Mouse (Mus musculus) layer of hippocampus, postnatal 25 days (tissue): ENCODE results near the gene 4930558K02Rik. TPM values are rescaled to one million over a fixed set of nuclear protein-coding genes. Genes with fewer than 3 reads are reported as not detected.
A peak's percentile ranks its signal among the peaks of the same experiment; 100 is the strongest.

ENCODE experiments used
- DNase-seq, 2 experiments: peaks; one replicate each; pipeline ENCODE4 v3.0.0; 2022; ENCODE audit warnings: mixed read lengths in 2 of 2, low spot score in 1 of 2; ENCODE audit errors: extremely low spot score in 1 of 2
- total RNA-seq, 2 experiments: library from RNA; stranded (reverse); gene quantifications; 2 replicates each; pipeline ENCODE4 v1.2.3; 2021

4930558K02Rik gene
- total RNA-seq, 2 experiments from 2014 or later = not detected

DNA sequence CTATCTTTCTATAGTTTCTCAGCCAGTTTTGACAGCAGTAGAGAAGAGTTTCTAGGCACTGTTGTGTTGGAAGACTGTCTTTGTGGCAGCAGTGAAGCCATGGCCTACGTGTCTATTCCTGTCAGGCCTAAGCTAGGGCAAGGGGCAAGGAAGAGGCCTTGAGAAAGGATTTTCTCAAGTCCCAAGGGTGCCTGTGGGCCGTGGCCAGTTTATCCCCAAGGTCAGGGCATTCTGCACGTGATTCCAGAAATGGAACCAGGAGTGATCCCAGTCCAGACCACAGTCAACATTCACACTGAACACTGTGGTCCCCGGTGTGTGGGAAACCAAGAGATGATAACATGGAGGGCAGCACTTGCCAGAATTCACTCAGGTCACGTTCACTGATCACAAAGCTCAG is 23.6 kb downstream of the 4930558K02Rik start:
- DNase-seq = no peak

GRCm38 (mm10) chr1:161952599-161952998 is 26.8 kb downstream of the 4930558K02Rik start:
- DNase-seq = no peak

DNA sequence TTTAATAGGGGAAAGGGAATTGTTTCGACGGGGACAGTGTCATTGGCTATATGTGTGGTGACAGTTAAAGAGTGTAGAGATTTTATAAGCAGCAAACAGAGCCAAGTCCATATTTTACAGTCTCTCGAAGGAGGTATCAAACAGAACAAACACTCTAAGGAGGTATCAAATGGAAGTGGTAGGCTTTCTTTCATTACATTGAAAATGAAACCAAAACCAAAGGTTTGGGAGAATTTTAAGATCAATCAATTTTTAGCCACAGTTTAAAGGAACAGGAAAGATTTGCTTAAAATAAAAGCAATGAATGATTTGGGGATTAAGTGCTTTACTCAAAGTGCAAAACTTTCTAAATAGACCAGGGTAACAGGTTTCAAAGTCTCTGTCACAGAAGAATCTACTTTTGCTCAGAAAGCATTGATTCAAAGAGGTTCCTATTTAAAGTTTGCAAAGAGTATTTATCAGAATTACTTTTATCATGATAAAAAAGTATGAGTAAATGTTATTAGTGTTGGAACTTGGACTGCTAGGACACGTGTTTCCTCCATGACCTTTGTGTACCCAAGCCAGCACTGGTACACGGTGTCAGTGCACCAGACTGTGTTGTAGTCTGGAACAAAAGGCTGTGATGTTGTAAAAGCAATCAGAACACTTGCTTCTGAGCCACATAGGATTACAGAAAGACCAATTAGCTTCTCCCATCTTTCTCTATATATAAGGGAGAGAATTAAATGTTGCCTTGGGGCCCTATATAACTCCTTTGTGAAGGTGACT is 28.2 kb downstream of the 4930558K02Rik start:
- no peak for DNase-seq

DNA sequence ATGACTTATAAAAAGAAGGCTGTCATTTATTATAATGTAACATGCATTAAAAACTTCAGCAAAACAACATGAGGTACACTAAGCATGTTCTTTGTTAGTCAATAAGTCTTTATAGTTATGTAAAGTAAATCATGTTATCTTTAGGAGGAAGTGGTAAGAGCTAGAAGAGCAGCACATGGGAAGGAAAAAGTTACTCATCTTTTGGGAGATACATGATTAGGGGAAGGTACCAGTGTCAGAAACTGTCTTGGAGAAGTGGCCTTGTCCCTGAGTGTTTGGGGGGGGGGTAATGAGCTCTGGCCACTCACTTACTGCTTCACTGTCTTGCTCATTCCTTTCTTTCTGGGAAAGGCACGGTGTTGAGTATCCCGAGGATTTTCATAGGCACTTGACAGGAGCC is 37.4 kb downstream of the 4930558K02Rik start:
- DNase-seq = no peak

- no peak for DNase-seq
Measured at GRCm38 (mm10) chr1:161932286-161932685, 47.1 kb downstream of the 4930558K02Rik start.

- DNase-seq = peak in 1 of 2 experiments; percentile 6
Measured at GRCm38 (mm10) chr1:161931817-161932216, 47.6 kb downstream of the 4930558K02Rik start.

- no peak for DNase-seq
Measured at GRCm38 (mm10) chr1:161931313-161931712, 48.1 kb downstream of the 4930558K02Rik start.

GRCm38 (mm10) chr1:161927976-161928375 is 51.5 kb downstream of the 4930558K02Rik start:
- DNase-seq = no peak

DNA sequence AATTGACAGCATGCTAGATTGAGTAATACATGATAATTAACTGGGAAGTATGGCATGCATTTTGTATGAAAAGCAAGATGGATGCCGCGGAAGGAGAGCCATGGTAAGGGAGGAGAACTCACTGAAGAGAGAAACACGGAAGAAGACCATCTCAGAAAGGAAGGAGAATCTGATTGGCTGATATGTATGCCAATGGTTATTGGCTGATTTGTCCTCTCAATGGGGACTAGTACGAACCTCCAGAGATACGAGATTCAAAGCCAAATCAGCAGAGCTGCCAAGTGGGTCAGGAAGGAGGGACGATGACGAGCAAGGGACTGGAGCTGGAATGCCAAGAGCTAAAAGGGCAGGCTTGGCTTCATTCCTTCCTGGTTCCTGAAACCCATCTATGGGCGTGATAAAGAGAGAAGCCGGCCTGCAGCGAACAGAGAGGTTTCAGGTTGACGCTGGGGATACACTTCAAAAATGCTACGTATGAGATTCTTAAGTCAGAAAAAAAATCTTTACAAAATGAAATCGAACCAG is 54.1 kb downstream of the 4930558K02Rik start:
- no peak for DNase-seq

DNA sequence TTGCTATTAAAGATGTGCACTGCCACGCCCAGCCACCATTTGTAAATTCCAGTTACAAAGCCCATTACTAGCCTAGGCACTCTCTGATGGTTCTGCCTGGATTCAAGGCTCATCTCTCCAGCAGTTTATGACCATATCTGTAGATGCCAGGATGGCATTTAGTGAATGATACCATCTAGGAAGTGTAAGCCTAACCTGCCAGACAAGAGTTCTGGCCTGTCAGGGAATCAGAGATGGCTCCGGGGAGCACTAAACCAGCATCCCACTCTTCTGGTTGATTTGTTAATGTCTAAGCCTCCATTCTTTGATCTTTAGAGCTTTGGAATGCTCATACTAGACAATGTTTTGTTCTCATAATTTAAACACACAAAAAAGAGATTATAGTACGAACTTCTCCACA is 55.1 kb downstream of the 4930558K02Rik start:
- DNase-seq = no peak

- no peak for DNase-seq
Measured at GRCm38 (mm10) chr1:161921928-161922327, 57.5 kb downstream of the 4930558K02Rik start.

DNA sequence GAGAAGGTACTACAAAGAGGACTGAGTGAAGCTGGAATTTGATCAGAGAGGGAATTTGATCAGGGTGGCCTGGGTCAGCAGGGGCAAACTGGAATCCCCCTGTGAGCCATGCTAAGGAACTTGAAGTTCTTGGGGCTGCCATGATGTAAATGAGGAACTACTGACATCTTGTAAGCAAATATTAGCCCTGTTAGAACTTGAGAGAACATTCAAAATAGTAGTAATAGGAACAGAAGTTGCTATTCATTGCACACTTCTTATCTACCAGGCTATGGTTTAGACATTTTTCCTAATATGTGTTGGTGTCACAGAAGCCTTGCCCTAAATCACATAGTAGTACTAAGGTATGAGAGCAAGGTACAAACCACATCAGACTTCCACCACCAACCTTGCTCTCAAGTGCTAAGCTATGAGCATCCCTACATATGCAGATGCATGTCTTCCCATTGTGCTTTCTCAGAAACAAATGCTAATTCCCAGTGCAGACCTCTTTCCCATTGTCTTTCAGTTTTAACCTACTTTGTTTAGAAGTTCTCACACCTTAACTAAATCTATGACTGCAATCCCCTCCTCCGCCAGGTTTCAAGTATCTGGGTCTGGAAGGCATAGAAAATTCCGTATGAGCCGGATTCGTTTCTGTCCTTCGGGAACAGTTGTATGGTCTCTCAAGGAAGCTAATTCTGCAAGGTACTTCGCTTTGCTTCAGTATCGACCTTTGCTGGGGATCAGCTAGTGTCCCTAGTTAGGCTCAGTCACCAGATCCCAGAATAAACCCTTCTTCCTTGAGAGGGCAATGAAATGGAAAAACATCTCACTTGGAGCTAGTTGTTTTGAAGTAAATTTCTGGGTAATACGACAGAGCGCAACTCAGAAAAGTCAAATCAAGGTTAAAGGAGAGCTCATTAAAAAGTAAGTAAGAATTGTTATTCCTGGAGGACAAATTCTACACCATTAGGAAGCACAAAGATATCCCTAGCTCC is 58.7 kb downstream of the 4930558K02Rik start:
- no peak for DNase-seq

DNA sequence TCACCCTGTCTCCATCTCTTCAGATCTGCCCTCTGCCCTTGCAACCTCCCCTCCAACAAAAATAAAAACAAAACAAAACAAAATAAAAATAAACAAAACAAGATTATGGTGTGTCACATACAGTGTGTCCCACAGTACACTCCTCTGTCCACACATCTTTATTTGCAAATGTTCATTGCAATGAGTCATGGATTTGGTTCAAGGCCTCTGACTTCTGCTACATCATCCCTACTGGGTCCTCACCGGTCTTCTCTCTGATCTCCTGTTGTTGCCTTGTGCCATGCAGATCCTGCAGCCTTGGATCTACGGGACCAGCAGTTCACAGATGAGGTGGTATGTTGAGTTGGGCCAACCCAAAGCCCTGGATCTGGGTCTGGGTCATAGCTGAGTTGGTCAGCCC is 59.8 kb downstream of the 4930558K02Rik start:
- DNase-seq = no peak

- DNase-seq = no peak
Measured at GRCm38 (mm10) chr1:161918682-161919372, 60.6 kb downstream of the 4930558K02Rik start.

- DNase-seq = no peak
Measured at GRCm38 (mm10) chr1:161917940-161918484, 61.4 kb downstream of the 4930558K02Rik start.

- DNase-seq = no peak
Measured at GRCm38 (mm10) chr1:161916036-161916435, 63.4 kb downstream of the 4930558K02Rik start.

- no peak for DNase-seq
Measured at GRCm38 (mm10) chr1:161913648-161913984, 65.8 kb downstream of the 4930558K02Rik start.

DNA sequence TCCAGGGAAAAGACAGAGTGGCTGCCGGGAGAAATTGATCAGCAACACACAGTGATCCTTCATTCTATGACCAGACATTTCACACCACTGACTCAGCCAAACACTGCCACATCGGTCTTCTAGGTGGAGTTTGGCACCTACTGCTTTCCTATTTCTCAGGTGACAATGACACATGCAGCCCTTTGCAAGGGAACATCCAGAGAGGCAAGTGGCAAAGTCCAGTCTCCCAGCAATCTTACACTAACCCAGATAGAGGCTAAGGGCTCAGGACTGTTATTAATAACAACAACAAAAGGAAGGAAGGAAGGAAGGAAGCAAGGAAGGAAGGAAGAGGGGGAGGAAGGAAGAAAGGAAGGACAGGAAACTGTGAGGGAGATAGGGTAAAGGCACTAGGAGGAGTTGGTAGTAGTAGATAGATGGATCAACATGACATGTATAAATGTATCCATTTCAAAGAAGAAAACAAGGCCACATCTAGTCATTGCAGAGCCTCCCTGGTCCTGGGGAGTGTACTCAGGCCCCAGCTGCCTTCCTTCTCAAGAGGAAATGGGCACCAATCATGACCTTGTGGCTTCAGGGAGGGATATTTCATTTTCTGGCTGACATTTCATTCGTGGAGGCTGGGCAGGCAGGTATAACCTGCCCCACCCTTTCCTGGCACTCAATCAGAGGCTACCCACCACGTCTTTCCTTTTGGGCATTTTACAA is 66.3 kb downstream of the 4930558K02Rik start:
- no peak for DNase-seq

DNA sequence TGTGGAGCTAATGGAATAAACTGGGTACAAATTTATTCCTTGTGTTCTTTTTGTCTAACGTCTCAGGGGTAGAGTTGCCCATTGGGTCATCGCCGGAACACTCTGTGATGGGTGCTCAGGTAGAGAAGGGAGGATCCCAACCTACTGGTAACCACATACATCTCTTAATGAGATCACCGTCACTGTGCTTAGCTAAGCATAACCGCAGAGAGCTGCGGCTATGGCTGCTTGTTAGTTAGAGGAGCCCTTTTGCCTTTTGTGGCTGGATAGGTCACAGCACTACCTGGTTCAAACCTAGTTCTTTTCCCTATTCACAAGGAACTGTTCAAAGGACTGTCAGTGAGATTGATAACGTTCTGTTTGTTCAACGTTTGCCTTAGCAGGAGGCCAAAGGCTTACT is 70.4 kb downstream of the 4930558K02Rik start:
- DNase-seq = no peak
